Comparison of ENCODE assay signal across 35 mouse cellular contexts in the genomic region with DNA sequence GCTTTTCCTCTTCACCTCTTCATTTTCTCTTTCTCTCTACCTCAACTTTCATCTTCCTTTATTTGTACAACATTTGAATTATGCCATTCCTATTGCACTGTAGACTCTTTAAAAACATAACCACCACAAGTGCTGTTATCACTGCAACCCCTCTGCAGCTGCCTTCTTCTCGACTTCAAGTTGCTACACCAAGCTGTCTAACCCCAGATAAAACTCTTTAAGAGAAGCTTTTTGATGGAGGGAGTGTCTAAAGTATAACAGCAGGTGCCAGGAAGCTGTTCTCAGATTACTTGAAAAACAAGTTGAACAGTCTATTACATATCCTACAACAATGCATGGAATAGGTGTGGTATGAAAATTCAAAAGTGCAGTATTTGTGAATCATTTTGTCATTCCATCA.
"Had no signal": no experiment of that assay in that cellular context is flagged by ENCODE, and none has a peak within 500 bp of the region (broad histone marks: within the 10 kb centered on the region; RNA-seq: fewer than 3 reads in every experiment).

No protein-coding gene starts in this region.

- H3K4me3 ChIP-seq: heart, embryonic 12.5 days; heart, embryonic 13.5 days; heart, embryonic 15.5 days; hindbrain, embryonic 10.5 days; hindbrain, embryonic 12.5 days; hindbrain, embryonic 13.5 days; hindbrain, embryonic 15.5 days; intestine, embryonic 15.5 days; kidney, embryonic 15.5 days; layer of hippocampus, adult 2 months; left cerebral cortex, adult 2 months had no signal

- DNase-seq: heart, postnatal 10 days; heart, postnatal 14 days; heart, postnatal 36 days; heart, postnatal 4 days; kidney, adult 11 months; kidney, adult 18-20 months; kidney, adult 2 months; kidney, adult 8-10 months; kidney, adult 9 months; kidney, postnatal 10 days; kidney, postnatal 14 days; kidney, postnatal 25 days; kidney, postnatal 36 days; kidney, postnatal 4 days; layer of hippocampus, adult 9-11 months; layer of hippocampus, postnatal 36 days had no signal

- H3K4me1 ChIP-seq: heart, embryonic 12.5 days; heart, embryonic 13.5 days; heart, embryonic 15.5 days; hindbrain, embryonic 10.5 days; hindbrain, embryonic 12.5 days; hindbrain, embryonic 13.5 days; hindbrain, embryonic 15.5 days; intestine, embryonic 15.5 days; kidney, embryonic 15.5 days had no signal

- H3K9me3 ChIP-seq: heart, embryonic 12.5 days; heart, embryonic 15.5 days; hindbrain, embryonic 10.5 days; hindbrain, embryonic 12.5 days; hindbrain, embryonic 13.5 days; hindbrain, embryonic 15.5 days; intestine, embryonic 15.5 days; kidney, embryonic 15.5 days had no signal

- H3K27ac ChIP-seq: heart, embryonic 13.5 days; heart, embryonic 15.5 days; hindbrain, embryonic 10.5 days; hindbrain, embryonic 12.5 days; hindbrain, embryonic 13.5 days; hindbrain, embryonic 14.5 days; hindbrain, embryonic 15.5 days; hindbrain, postnatal 0 days; intestine, embryonic 15.5 days; kidney, embryonic 15.5 days; kidney, postnatal 0 days; layer of hippocampus, adult 2 months; left cerebral cortex, adult 2 months had no signal

- H3K4me2 ChIP-seq: heart, embryonic 11.5 days; heart, embryonic 12.5 days; heart, embryonic 13.5 days; heart, embryonic 15.5 days; hindbrain, embryonic 12.5 days; hindbrain, embryonic 13.5 days; hindbrain, embryonic 14.5 days; hindbrain, embryonic 15.5 days; intestine, embryonic 15.5 days; kidney, embryonic 15.5 days had no signal

- H3K36me3 ChIP-seq: heart, embryonic 12.5 days; heart, embryonic 13.5 days; heart, embryonic 15.5 days; hindbrain, embryonic 10.5 days; hindbrain, embryonic 12.5 days; hindbrain, embryonic 13.5 days; hindbrain, embryonic 15.5 days; intestine, embryonic 15.5 days; kidney, embryonic 15.5 days had no signal

- ATAC-seq: hindbrain, embryonic 16.5 days; hindbrain, postnatal 0 days; inflammation-experienced regulatory T-cells, adult 6 months; intestine, embryonic 15.5 days; intestine, embryonic 16.5 days; intestine, postnatal 0 days had no signal

- H3K27me3 ChIP-seq: heart, embryonic 12.5 days; heart, embryonic 13.5 days; heart, embryonic 15.5 days; hindbrain, embryonic 12.5 days; hindbrain, embryonic 13.5 days; hindbrain, embryonic 15.5 days; intestine, embryonic 15.5 days; kidney, embryonic 15.5 days had no signal

- H3K9ac ChIP-seq: heart, embryonic 12.5 days; heart, embryonic 13.5 days; heart, embryonic 15.5 days; hindbrain, embryonic 12.5 days; hindbrain, embryonic 13.5 days; hindbrain, embryonic 14.5 days; hindbrain, embryonic 15.5 days; intestine, embryonic 15.5 days; kidney, embryonic 15.5 days had no signal
